Mouse (Mus musculus) C2C12 (cell line): ENCODE measurements around the gene Sult6b2. TPM values are rescaled to one million over a fixed set of nuclear protein-coding genes. Genes with fewer than 3 reads are reported as not detected.

Experiments
- H3K27me3 ChIP-seq: one replicate; pipeline ENCODE4 v1.6.1; 2011; ENCODE audit not compliant: control insufficient read depth, insufficient read depth, insufficient read length
- H3K36me3 ChIP-seq: one replicate; pipeline ENCODE4 v1.6.1; 2011; ENCODE audit not compliant: control insufficient read depth, insufficient read depth
- H3K4me3 ChIP-seq: one replicate; pipeline ENCODE4 v1.5.1; 2011; ENCODE audit warnings: mild to moderate bottlenecking, control low read depth; ENCODE audit not compliant: poor library complexity, insufficient read depth, severe bottlenecking
- H3K79me2 ChIP-seq: one replicate; pipeline ENCODE4 v1.6.1; 2011; ENCODE audit not compliant: control insufficient read depth, insufficient read depth
- H3K79me3 ChIP-seq: one replicate; pipeline ENCODE4 v1.6.1; 2011; ENCODE audit warnings: low read depth, control low read depth
- H3ac ChIP-seq: one replicate; pipeline ENCODE3; 2011; ENCODE audit warnings: low read depth; ENCODE audit not compliant: control insufficient read depth, insufficient read length
- CEBPB ChIP-seq: IDR thresholded peaks from one replicate; pipeline ENCODE4 v1.6.1; 2011; ENCODE audit warnings: low read depth, mild to moderate bottlenecking, control low read depth, moderate library complexity
- CTCF ChIP-seq: IDR thresholded peaks from one replicate; pipeline ENCODE4 v1.5.1; 2011; ENCODE audit not compliant: control insufficient read depth, insufficient read depth, insufficient read length
- FOSL1 ChIP-seq: IDR thresholded peaks from one replicate; pipeline ENCODE4 v1.8.0; 2011; ENCODE audit warnings: mild to moderate bottlenecking, low read length; ENCODE audit not compliant: poor library complexity, insufficient read depth, severe bottlenecking
- MAX ChIP-seq: IDR thresholded peaks from one replicate; pipeline ENCODE4 v1.6.1; 2011; ENCODE audit warnings: mild to moderate bottlenecking, control low read depth
- MYOD1 ChIP-seq: IDR thresholded peaks from one replicate; pipeline ENCODE4 v1.6.1; 2011; ENCODE audit warnings: low read depth; ENCODE audit not compliant: control insufficient read depth, insufficient read length
- MYOG ChIP-seq: IDR thresholded peaks from one replicate; pipeline ENCODE4 v1.6.1; 2011; ENCODE audit not compliant: control insufficient read depth, insufficient read length; ENCODE audit errors: extremely low read depth
- USF1 ChIP-seq: IDR thresholded peaks from one replicate; pipeline ENCODE4 v1.6.1; 2011; ENCODE audit warnings: low read depth, mild to moderate bottlenecking, control low read depth, moderate library complexity
- polyA plus RNA-seq: library from polyadenylated mRNA; unstranded; fragments of >200 nt; fragmentation: generic; extraction: Trizol; gene quantifications from one replicate; pipeline ENCODE4 v1.2.1, GENCODE M21; 2012; ENCODE audit warnings: missing spikeins

Gene Sult6b2
- polyA plus RNA-seq, 1 experiment = not detected

DNA sequence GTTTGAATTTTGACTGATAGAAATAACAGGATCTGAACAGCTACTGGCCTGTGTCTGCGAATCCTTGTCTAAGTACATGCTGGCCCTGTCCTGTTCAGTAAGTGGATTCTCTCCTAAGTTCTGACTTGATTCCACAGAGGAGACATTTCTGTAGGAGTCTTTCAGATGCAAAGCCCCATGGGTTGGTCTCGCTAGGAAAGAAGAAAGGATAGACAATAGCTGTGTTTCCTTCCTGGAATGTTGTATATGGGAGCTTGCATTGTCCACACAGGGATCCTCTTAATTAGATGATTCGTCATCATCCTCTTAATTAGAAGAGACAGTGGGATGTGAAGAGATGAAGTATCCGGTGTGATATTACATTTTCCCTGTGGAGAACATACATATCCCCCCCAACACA is 42.6 kb upstream of the Sult6b2 start:
- Histone ChIP-seq H3K4me3 (no peak overlapping the region), H3K79me2 (no peaks in the 10 kb centered on the region), H3K79me3 (no peaks in the 10 kb centered on the region), H3ac (no peak overlapping the region), H3K36me3 (no peaks in the 10 kb centered on the region), H3K27me3 (no peaks in the 10 kb centered on the region)
- TF ChIP-seq MYOD1 = no peak
- no peak for TF ChIP-seq MAX
- no peak for TF ChIP-seq MYOG
- no peak for TF ChIP-seq CEBPB
- TF ChIP-seq CTCF = no peak
- TF ChIP-seq USF1 = no peak
- TF ChIP-seq FOSL1 = no peak

DNA sequence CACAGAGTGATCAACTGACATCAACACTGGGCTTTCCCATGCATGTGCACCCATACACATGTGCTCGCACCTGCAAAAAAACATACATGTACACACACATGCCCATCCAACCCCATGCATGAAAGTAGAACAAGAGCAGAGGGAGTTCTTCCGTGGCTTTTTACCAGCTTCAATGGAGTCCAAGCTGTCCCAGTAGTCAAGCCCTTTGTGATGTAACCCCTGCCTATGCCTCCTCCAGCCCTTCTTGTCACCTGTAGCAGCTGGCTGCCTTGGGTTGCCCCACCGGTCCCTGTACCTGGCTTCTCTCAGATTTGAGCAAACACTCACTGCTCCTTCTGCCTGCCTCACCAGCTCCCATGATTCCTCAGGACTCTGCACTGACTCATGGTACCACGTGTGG is 40.8 kb upstream of the Sult6b2 start:
- no peaks in the 10 kb centered on the region for H3K36me3 ChIP-seq
- H3K79me3 ChIP-seq = no peaks in the 10 kb centered on the region
- TF ChIP-seq FOSL1 (no peak), MYOD1 (no peak), CTCF (no peak), USF1 (no peak), MAX (no peak), MYOG (no peak), CEBPB (no peak)
- H3K4me3 ChIP-seq = no peak overlapping the region
- H3K79me2 ChIP-seq = no peaks in the 10 kb centered on the region
- no peak overlapping the region for H3ac ChIP-seq
- H3K27me3 ChIP-seq = no peaks in the 10 kb centered on the region

DNA sequence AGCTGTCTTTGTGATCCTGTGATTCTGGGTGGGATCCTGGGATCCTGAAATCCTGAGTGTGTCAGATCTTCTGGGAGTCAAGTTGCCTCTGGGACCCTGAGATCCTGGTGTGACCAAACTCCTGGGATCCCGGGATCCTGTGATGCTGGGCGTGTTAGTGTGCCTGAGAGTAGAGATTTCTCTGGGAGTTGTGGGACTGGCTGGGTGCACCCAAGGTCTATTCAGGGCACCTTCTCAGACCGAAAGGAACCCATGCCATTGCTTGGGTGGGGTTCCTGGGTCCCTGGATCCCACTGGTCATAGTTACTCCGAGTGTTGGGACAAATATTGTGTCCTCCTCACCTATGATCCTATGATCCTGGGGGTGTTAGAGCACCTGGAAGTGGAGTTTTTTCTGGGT is 39.8 kb upstream of the Sult6b2 start:
- H3K4me3 ChIP-seq = no peak overlapping the region
- no peaks in the 10 kb centered on the region for H3K27me3 ChIP-seq
- H3K79me3 ChIP-seq = no peaks in the 10 kb centered on the region
- no peak overlapping the region for H3ac ChIP-seq
- no peak for TF ChIP-seq FOSL1
- no peak for TF ChIP-seq MAX
- TF ChIP-seq CEBPB = no peak
- no peak for TF ChIP-seq MYOG
- no peak for TF ChIP-seq USF1
- no peak for TF ChIP-seq MYOD1
- TF ChIP-seq CTCF = no peak
- no peaks in the 10 kb centered on the region for H3K79me2 ChIP-seq
- no peaks in the 10 kb centered on the region for H3K36me3 ChIP-seq

DNA sequence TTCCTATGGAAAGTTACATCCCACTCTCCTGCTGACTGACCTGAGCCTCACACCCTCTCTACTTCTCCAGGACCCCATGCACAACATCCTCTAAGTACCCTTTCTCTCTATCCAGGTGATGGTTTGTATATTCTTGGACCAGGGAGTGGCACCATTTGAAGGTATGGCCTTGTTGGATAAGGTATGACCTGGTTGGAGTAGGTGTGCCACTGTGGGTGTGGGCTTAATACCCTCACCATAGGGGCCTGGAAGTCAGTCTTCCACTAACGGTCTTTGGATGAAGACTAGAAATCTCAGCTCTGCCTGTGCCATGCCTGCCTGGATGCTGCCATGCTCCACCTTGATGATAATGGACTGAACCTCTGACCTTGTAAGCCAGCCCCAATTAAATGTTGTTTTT is 34.2 kb upstream of the Sult6b2 start:
- no peaks in the 10 kb centered on the region for H3K36me3 ChIP-seq
- TF ChIP-seq CTCF = no peak
- no peak for TF ChIP-seq CEBPB
- no peak for TF ChIP-seq MAX
- H3K27me3 ChIP-seq = no peaks in the 10 kb centered on the region
- H3K4me3 ChIP-seq = no peak overlapping the region
- no peak overlapping the region for H3ac ChIP-seq
- no peaks in the 10 kb centered on the region for H3K79me3 ChIP-seq
- H3K79me2 ChIP-seq = no peaks in the 10 kb centered on the region

DNA sequence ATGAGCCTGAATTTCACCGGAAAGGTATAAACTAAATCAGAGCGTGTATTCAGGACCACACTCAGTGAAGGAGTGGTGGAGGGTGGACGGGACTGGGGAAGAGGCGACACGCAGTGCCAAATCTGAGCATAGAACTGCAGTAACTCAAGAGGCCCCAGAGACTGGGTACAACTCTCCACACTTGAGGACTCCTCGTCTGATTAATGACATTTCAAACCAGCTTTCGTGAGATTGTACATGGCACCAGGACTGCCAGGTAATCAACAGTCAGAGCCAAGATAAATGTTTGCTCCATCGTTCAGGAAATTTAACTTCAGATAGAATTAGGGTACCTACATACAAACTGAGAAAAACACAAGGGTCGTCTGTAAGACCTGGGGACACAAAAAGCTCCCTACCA is 33.0 kb upstream of the Sult6b2 start:
- TF ChIP-seq CEBPB = no peak
- TF ChIP-seq CTCF = no peak
- no peak for TF ChIP-seq FOSL1
- no peak for TF ChIP-seq USF1
- TF ChIP-seq MAX = no peak
- no peak for TF ChIP-seq MYOD1
- Histone ChIP-seq H3K4me3 (no peak overlapping the region), H3K79me2 (no peaks in the 10 kb centered on the region), H3K36me3 (no peaks in the 10 kb centered on the region), H3K27me3 (no peaks in the 10 kb centered on the region), H3K79me3 (no peaks in the 10 kb centered on the region), H3ac (no peak overlapping the region)

DNA sequence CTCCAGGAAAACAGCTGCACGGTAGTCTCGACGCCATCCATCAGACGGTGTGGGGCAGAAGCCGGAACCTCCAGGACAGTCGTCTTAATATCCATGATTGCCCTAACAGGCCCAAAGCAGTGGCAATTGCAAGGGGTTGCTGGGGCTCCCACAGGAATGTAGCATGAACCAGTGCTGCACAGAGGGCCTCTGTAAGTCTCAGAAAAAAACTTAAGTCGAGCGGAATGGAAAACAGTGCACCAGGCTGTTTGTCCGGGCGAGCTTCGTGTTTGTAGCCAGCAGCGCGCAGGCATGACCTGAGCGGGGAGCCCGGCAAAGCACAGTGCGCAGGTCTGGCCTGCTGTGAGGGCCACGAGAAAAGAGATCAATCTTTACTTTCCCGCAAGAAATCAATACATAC is 31.4 kb upstream of the Sult6b2 start:
- H3K36me3 ChIP-seq = no peaks in the 10 kb centered on the region
- no peak overlapping the region for H3ac ChIP-seq
- no peak for TF ChIP-seq USF1
- no peak for TF ChIP-seq CEBPB
- no peak for TF ChIP-seq MYOD1
- no peaks in the 10 kb centered on the region for H3K79me2 ChIP-seq
- H3K27me3 ChIP-seq = no peaks in the 10 kb centered on the region
- H3K4me3 ChIP-seq = no peak overlapping the region
- H3K79me3 ChIP-seq = no peaks in the 10 kb centered on the region
